Mouse (Mus musculus) neural tube, embryonic 12.5 days (tissue): ENCODE data around the gene Gna11. TPM values are rescaled to one million over a fixed set of nuclear protein-coding genes. Genes with fewer than 3 reads are reported as not detected.

Experiments used
- ATAC-seq: fragments of 200-750 bp; cut with Nextera tagmentation; 2 replicates; pipeline ENCODE4 v1.8.0; 2017; ENCODE audit warnings: low read depth, mild to moderate bottlenecking, moderate TSS enrichment, moderate library complexity; ENCODE audit not compliant: low FRiP score
- H3K27ac ChIP-seq: fragments of 300-500 bp; sonication (generic); 2 replicates; pipeline ENCODE4 v1.5.1; 2016
- H3K27me3 ChIP-seq: fragments of 300-500 bp; sonication (generic); replicated peaks from 2 replicates; pipeline ENCODE4 v1.6.1; 2016; ENCODE audit warnings: mild to moderate bottlenecking
- H3K36me3 ChIP-seq: fragments of 300-500 bp; sonication (generic); 2 replicates; pipeline ENCODE4 v1.6.1; 2016; ENCODE audit warnings: mild to moderate bottlenecking
- H3K4me1 ChIP-seq: fragments of 300-500 bp; sonication (generic); 2 replicates; pipeline ENCODE4 v1.6.1; 2016
- H3K4me2 ChIP-seq: fragments of 300-500 bp; sonication (generic); replicated peaks from 2 replicates; pipeline ENCODE4 v1.6.1; 2016; ENCODE audit warnings: mild to moderate bottlenecking
- H3K4me3 ChIP-seq: fragments of 300-500 bp; sonication (generic); 2 replicates; pipeline ENCODE4 v1.5.1; 2016
- H3K9ac ChIP-seq: fragments of 300-500 bp; sonication (generic); 2 replicates; pipeline ENCODE4 v1.6.1; 2016; ENCODE audit warnings: mild to moderate bottlenecking
- H3K9me3 ChIP-seq: fragments of 300-500 bp; sonication (generic); 2 replicates; pipeline ENCODE4 v1.6.1; 2016; ENCODE audit warnings: mild to moderate bottlenecking
- WGBS: fragments of 180-500 bp; shearing (Covaris S2); methylation state at CpG from one replicate; pipeline ENCODE4 v1.1.7; 2016; 5-methylcytosine and 5-hydroxymethylcytosine counted together
- polyA plus RNA-seq: library from polyadenylated mRNA; unstranded; fragments of >200 nt; fragmentation: Nextera tagmentation; extraction: Ambion mirVana; gene quantifications from 2 replicates; pipeline ENCODE4 v1.2.1, GENCODE M21; 2016

Gene Gna11
- polyA plus RNA-seq, result 77.6 and 78.3 TPM in 2 replicates

GRCm38 (mm10) chr10:81545161-81545747, at the start of gene Gna11:
Gene Gna11 (minus strand): TSS chr10:81545190.
- peak within 1 kb of the TSS; percentile 92 for H3K4me3 ChIP-seq
- no peaks in the 10 kb centered on the region for H3K9me3 ChIP-seq
- H3K36me3 ChIP-seq, result no peaks in the 10 kb centered on the region
- peak within 1 kb of the TSS; percentile 99 for H3K4me2 ChIP-seq
- peak within 1 kb of the TSS; percentile 70 for H3K27ac ChIP-seq
- H3K9ac ChIP-seq, result peak within 1 kb of the TSS; percentile 92
- 2% methylated on average over 59 of the region's 59 CpGs for WGBS
- no peaks in the 10 kb centered on the region for H3K27me3 ChIP-seq
- H3K4me1 ChIP-seq, result peaks cover 38% of the 10 kb centered on the region
- peak; percentile 96 for ATAC-seq

- H3K27ac ChIP-seq, result no peak overlapping the region
- no peaks in the 10 kb centered on the region for H3K9me3 ChIP-seq
- 77% methylated on average over 18 of the region's 18 CpGs for WGBS
- ATAC-seq, result no peak
- H3K4me2 ChIP-seq, result no peak overlapping the region
- no peaks in the 10 kb centered on the region for H3K36me3 ChIP-seq
- H3K9ac ChIP-seq, result no peak overlapping the region
- H3K4me1 ChIP-seq, result peaks cover 33% of the 10 kb centered on the region
- H3K27me3 ChIP-seq, result peaks cover 58% of the 10 kb centered on the region
- H3K4me3 ChIP-seq, result no peak overlapping the region
Measured at GRCm38 (mm10) chr10:81593935-81594334, 48.9 kb upstream of the Gna11 start.

GRCm38 (mm10) chr10:81593223-81593622, 48.2 kb upstream of the Gna11 start:
- Histone ChIP-seq H3K4me1 (peaks cover 30% of the 10 kb centered on the region), H3K4me2 (no peak overlapping the region), H3K9ac (no peak overlapping the region), H3K9me3 (no peaks in the 10 kb centered on the region), H3K4me3 (no peak overlapping the region), H3K27ac (no peak overlapping the region), H3K36me3 (no peaks in the 10 kb centered on the region), H3K27me3 (peaks cover 51% of the 10 kb centered on the region)
- WGBS, result 72% methylated on average over 4 of the region's 4 CpGs
- ATAC-seq, result no peak

- 79% methylated on average over 7 of the region's 7 CpGs for WGBS
- Histone ChIP-seq H3K27me3 (peaks cover 52% of the 10 kb centered on the region), H3K4me2 (no peak overlapping the region), H3K9me3 (no peaks in the 10 kb centered on the region), H3K4me3 (no peak overlapping the region), H3K27ac (no peak overlapping the region), H3K4me1 (peaks cover 25% of the 10 kb centered on the region), H3K36me3 (no peaks in the 10 kb centered on the region), H3K9ac (no peak overlapping the region)
- no peak for ATAC-seq
Measured at GRCm38 (mm10) chr10:81592631-81593030, 47.6 kb upstream of the Gna11 start.

GRCm38 (mm10) chr10:81591846-81592245, 46.9 kb upstream of the Gna11 start:
- Histone ChIP-seq H3K36me3 (no peaks in the 10 kb centered on the region), H3K27ac (no peak overlapping the region), H3K27me3 (peaks cover 60% of the 10 kb centered on the region), H3K4me3 (no peak overlapping the region), H3K9ac (no peak overlapping the region), H3K9me3 (no peaks in the 10 kb centered on the region), H3K4me1 (peaks cover 17% of the 10 kb centered on the region), H3K4me2 (no peak overlapping the region)
- 64% methylated on average over 9 of the region's 9 CpGs for WGBS
- ATAC-seq, result no peak

GRCm38 (mm10) chr10:81588739-81589138, 43.7 kb upstream of the Gna11 start:
- WGBS, result 74% methylated on average over 7 of the region's 7 CpGs
- Histone ChIP-seq H3K9me3 (no peaks in the 10 kb centered on the region), H3K9ac (no peak overlapping the region), H3K27me3 (peaks cover 57% of the 10 kb centered on the region), H3K27ac (no peak overlapping the region), H3K4me1 (no peaks in the 10 kb centered on the region), H3K4me2 (no peak overlapping the region), H3K36me3 (no peaks in the 10 kb centered on the region), H3K4me3 (no peak overlapping the region)
- no peak for ATAC-seq

- peaks cover 72% of the 10 kb centered on the region for H3K27me3 ChIP-seq
- WGBS, result 44% methylated on average over 6 of the region's 6 CpGs
- no peak overlapping the region for H3K4me2 ChIP-seq
- H3K9me3 ChIP-seq, result no peaks in the 10 kb centered on the region
- H3K36me3 ChIP-seq, result no peaks in the 10 kb centered on the region
- H3K27ac ChIP-seq, result no peak overlapping the region
- H3K4me1 ChIP-seq, result peaks cover 12% of the 10 kb centered on the region; the same call in 1 of the 2 replicates
- ATAC-seq, result no peak
- H3K9ac ChIP-seq, result no peak overlapping the region
- no peak overlapping the region for H3K4me3 ChIP-seq
Measured at GRCm38 (mm10) chr10:81583347-81583746, 38.4 kb upstream of the Gna11 start.

GRCm38 (mm10) chr10:81580441-81581070, 35.6 kb upstream of the Gna11 start:
- H3K9ac ChIP-seq, result no peak overlapping the region
- H3K27ac ChIP-seq, result no peak overlapping the region
- peaks cover 17% of the 10 kb centered on the region for H3K4me1 ChIP-seq
- H3K4me3 ChIP-seq, result no peak overlapping the region
- no peaks in the 10 kb centered on the region for H3K36me3 ChIP-seq
- H3K9me3 ChIP-seq, result no peaks in the 10 kb centered on the region
- no peak for ATAC-seq
- 55% methylated on average over 25 of the region's 25 CpGs for WGBS
- H3K27me3 ChIP-seq, result peaks cover 74% of the 10 kb centered on the region
- no peak overlapping the region; the same call in 1 of the 2 replicates for H3K4me2 ChIP-seq

GRCm38 (mm10) chr10:81579967-81580366, 35.0 kb upstream of the Gna11 start:
- 71% methylated on average over 4 of the region's 4 CpGs for WGBS
- H3K27me3 ChIP-seq, result peaks cover 76% of the 10 kb centered on the region
- no peak overlapping the region for H3K27ac ChIP-seq
- H3K4me2 ChIP-seq, result no peak overlapping the region; the same call in 1 of the 2 replicates
- H3K4me1 ChIP-seq, result peaks cover 23% of the 10 kb centered on the region
- no peaks in the 10 kb centered on the region for H3K36me3 ChIP-seq
- no peak overlapping the region for H3K4me3 ChIP-seq
- ATAC-seq, result no peak
- H3K9ac ChIP-seq, result no peak overlapping the region
- H3K9me3 ChIP-seq, result no peaks in the 10 kb centered on the region

- Histone ChIP-seq H3K4me2 (peak overlapping the region; percentile 79), H3K4me3 (peak overlapping the region; percentile 47), H3K9me3 (no peaks in the 10 kb centered on the region), H3K27me3 (peaks cover 77% of the 10 kb centered on the region), H3K9ac (peak overlapping the region; percentile 66), H3K27ac (no peak overlapping the region), H3K36me3 (no peaks in the 10 kb centered on the region), H3K4me1 (peaks cover 35% of the 10 kb centered on the region)
- 3% methylated on average over 6 of the region's 6 CpGs for WGBS
- no peak for ATAC-seq
Measured at GRCm38 (mm10) chr10:81575695-81576094, 30.7 kb upstream of the Gna11 start.

GRCm38 (mm10) chr10:81575208-81575631, 30.2 kb upstream of the Gna11 start:
- H3K9ac ChIP-seq, result peak overlapping the region; percentile 66
- WGBS, result under 1% methylated on average over 30 of the region's 30 CpGs

GRCm38 (mm10) chr10:81574081-81575056, 29.4 kb upstream of the Gna11 start, which contains the start of gene Tle2:
Gene Tle2 (plus strand): TSS chr10:81574561.
- WGBS, result 27% methylated on average over 10 of the region's 10 CpGs
- ATAC-seq, result no peak
- no peak within 1 kb of the TSS for H3K27ac ChIP-seq

More at GRCm38 (mm10) chr10:81575208-81575631, 30.2 kb upstream of the Gna11 start:
- Histone ChIP-seq H3K4me2 (peak overlapping the region; percentile 79), H3K9me3 (no peaks in the 10 kb centered on the region), H3K4me1 (peaks cover 40% of the 10 kb centered on the region), H3K4me3 (peak overlapping the region; percentile 47), H3K36me3 (no peaks in the 10 kb centered on the region), H3K27ac (no peak overlapping the region), H3K27me3 (peaks cover 72% of the 10 kb centered on the region)
- ATAC-seq, result no peak

More at GRCm38 (mm10) chr10:81574081-81575056, 29.4 kb upstream of the Gna11 start, which contains the start of gene Tle2:
- no peaks in the 10 kb centered on the region for H3K36me3 ChIP-seq
- no peaks in the 10 kb centered on the region for H3K9me3 ChIP-seq
- peak within 1 kb of the TSS; percentile 79 for H3K4me2 ChIP-seq
- H3K9ac ChIP-seq, result peak within 1 kb of the TSS; percentile 66
- peaks cover 69% of the 10 kb centered on the region for H3K27me3 ChIP-seq
- peaks cover 49% of the 10 kb centered on the region for H3K4me1 ChIP-seq
- peak within 1 kb of the TSS; percentile 47 for H3K4me3 ChIP-seq
